Mouse (Mus musculus): ENCODE results near the gene F5.

GRCm38 (mm10) chr1:164251438-164251837 is 99.8 kb downstream of the F5 start:
- no peak for TF ChIP-seq GATA1 (IDR thresholded peaks at IDR 0.05; ENCODE audit: borderline replicate concordance, low read length)
- TF ChIP-seq FLI1 (IDR thresholded peaks at IDR 0.05; ENCODE audit: low read length) = no peak
